20 mouse cellular contexts compared by ENCODE assay signal in genomic region chr3:121100211-121100860, GRCm38 (mm10).
DNase-seq lines count a peak whose midpoint lies in the region; ATAC-seq and TF ChIP-seq lines count a peak whose summit lies in the region.
"Had no signal": no experiment of that assay in that cellular context is flagged by ENCODE, and none has a peak within 500 bp of the region (broad histone marks: within the 10 kb centered on the region; RNA-seq: fewer than 3 reads in every experiment).

No protein-coding gene starts in this region.

- TF ChIP-seq CTCF in left cerebral cortex, adult 2 months (IDR thresholded peaks at IDR 0.05): no peak

- no peak overlapping the region for H3K4me2 ChIP-seq in forebrain, embryonic 16.5 days (ENCODE audit: low read length)
- no peak overlapping the region for H3K4me2 ChIP-seq in forebrain, embryonic 13.5 days
- H3K4me2 ChIP-seq: embryonic facial prominence, embryonic 15.5 days; forebrain, embryonic 15.5 days; heart, embryonic 13.5 days; hindbrain, embryonic 12.5 days had no signal

- H3K27ac ChIP-seq in forebrain, embryonic 16.5 days (ENCODE audit: low read length): peak overlapping the region; percentile 25; the same call in 1 of the 2 replicates
- H3K27ac ChIP-seq in forebrain, embryonic 13.5 days: no peak overlapping the region
- peak overlapping the region; percentile 46; the same call in 1 of the 2 replicates for H3K27ac ChIP-seq in left cerebral cortex, adult 2 months
- H3K27ac ChIP-seq: embryonic facial prominence, embryonic 15.5 days; heart, embryonic 13.5 days; hindbrain, embryonic 12.5 days had no signal

- H3K4me1 ChIP-seq in forebrain, embryonic 16.5 days (replicated peaks; ENCODE audit: control insufficient read depth, insufficient read depth, low read length): peaks cover 9% of the 10 kb centered on the region; the same call in 1 of the 2 replicates
- peaks cover 16% of the 10 kb centered on the region for H3K4me1 ChIP-seq in forebrain, embryonic 13.5 days

- no peaks in the 10 kb centered on the region for H3K27me3 ChIP-seq in forebrain, embryonic 16.5 days (replicated peaks; ENCODE audit: control insufficient read depth, insufficient read depth, low read length)
- no peaks in the 10 kb centered on the region for H3K27me3 ChIP-seq in forebrain, embryonic 13.5 days
- H3K27me3 ChIP-seq: embryonic facial prominence, embryonic 15.5 days; forebrain, embryonic 15.5 days; hindbrain, embryonic 12.5 days had no signal

- no peaks in the 10 kb centered on the region for H3K9me3 ChIP-seq in forebrain, embryonic 16.5 days (ENCODE audit: control insufficient read depth, low read length)
- H3K9me3 ChIP-seq in forebrain, embryonic 13.5 days (replicated peaks): no peaks in the 10 kb centered on the region
- H3K9me3 ChIP-seq: embryonic facial prominence, embryonic 15.5 days; forebrain, embryonic 15.5 days; heart, embryonic 13.5 days; hindbrain, embryonic 12.5 days had no signal

- H3K36me3 ChIP-seq in forebrain, embryonic 16.5 days (ENCODE audit: control insufficient read depth, insufficient read depth): no peaks in the 10 kb centered on the region
- no peaks in the 10 kb centered on the region for H3K36me3 ChIP-seq in forebrain, embryonic 13.5 days (ENCODE audit: poor library complexity, severe bottlenecking)
- H3K36me3 ChIP-seq: embryonic facial prominence, embryonic 15.5 days; forebrain, embryonic 15.5 days; heart, embryonic 13.5 days; hindbrain, embryonic 12.5 days had no signal

- intact Hi-C loops in left cerebral cortex, adult 2 months (cut with DNase I): loop anchor here (5.0 to 10.0 kb wide), 8 partner anchors 213 to 1606 kb away; no protein-coding TSS in a partner anchor

- DNase-seq in left cerebral cortex, adult 2 months (ENCODE audit: extremely low spot score in 1 of 2, low spot score in 2 of 2): no peak
- DNase-seq in left cerebral cortex, adult 18-20 months (ENCODE audit: low spot score in 2 of 2): no peak
- DNase-seq in right cerebral cortex, adult 2 months (ENCODE audit: low spot score in 2 of 2): peak; percentile 22 to 39
- no peak for DNase-seq in right cerebral cortex, postnatal 10 days (ENCODE audit: low spot score in 2 of 2)
- DNase-seq: adrenal gland, postnatal 10 days; cerebellum, adult 18-20 months; cerebellum, postnatal 10 days; embryo, embryonic 11 days; gastrocnemius, postnatal 36 days; heart, adult 11 months; heart, postnatal 36 days had no signal

- ATAC-seq in forebrain, embryonic 16.5 days: no peak
- ATAC-seq in forebrain, embryonic 13.5 days: no peak
- no peak for ATAC-seq in erythroid progenitor cell, adult 5-6 weeks (replicated peaks; ENCODE audit: low FRiP score, poor library complexity, severe bottlenecking)
- ATAC-seq: forebrain, embryonic 15.5 days; hindbrain, embryonic 16.5 days had no signal

- 36% methylated on average over 8 of the region's 8 CpGs for WGBS in forebrain, embryonic 16.5 days
- 47% methylated on average over 8 of the region's 8 CpGs for WGBS in forebrain, embryonic 13.5 days

- H3K4me3 ChIP-seq in forebrain, embryonic 16.5 days (replicated peaks; ENCODE audit: low read length): no peak overlapping the region
- H3K4me3 ChIP-seq in forebrain, embryonic 13.5 days: no peak overlapping the region
- no peak overlapping the region for H3K4me3 ChIP-seq in left cerebral cortex, adult 2 months
- H3K4me3 ChIP-seq: embryonic facial prominence, embryonic 15.5 days; erythroblast, embryonic 14.5 days; forebrain, embryonic 15.5 days; heart, embryonic 13.5 days; hindbrain, embryonic 12.5 days had no signal

- H3K9ac ChIP-seq in forebrain, embryonic 16.5 days (replicated peaks; ENCODE audit: low read depth, low read length): no peak overlapping the region
- H3K9ac ChIP-seq in forebrain, embryonic 13.5 days: no peak overlapping the region
- H3K9ac ChIP-seq: embryonic facial prominence, embryonic 15.5 days; forebrain, embryonic 15.5 days; heart, embryonic 13.5 days; hindbrain, embryonic 12.5 days had no signal

Comparison
In these comparisons a context has a peak if more than half of its experiments do, and no peak if none do; other contexts are left out.
1. DNase-seq: peak in right cerebral cortex, adult 2 months (2 of 2); none in left cerebral cortex, adult 2 months (0 of 2), left cerebral cortex, adult 18-20 months (0 of 2) and right cerebral cortex, postnatal 10 days (0 of 2).